ENCODE assay signal across 22 mouse cellular contexts in genomic region chr8:108239531-108239930, GRCm38 (mm10).
DNase-seq lines count a peak whose midpoint lies in the region; ATAC-seq lines count a peak whose summit lies in the region.
"Had no signal": no experiment of that assay in that cellular context is flagged by ENCODE, and none has a peak within 500 bp of the region (broad histone marks: within the 10 kb centered on the region; RNA-seq: fewer than 3 reads in every experiment).

No protein-coding gene starts in this region.

- no peak for ATAC-seq in granulocyte monocyte progenitor cell, adult 5-6 weeks (replicated peaks; ENCODE audit: poor library complexity, severe bottlenecking)
- ATAC-seq: forebrain, postnatal 0 days; midbrain, embryonic 16.5 days; Patski had no signal

- DNase-seq in layer of hippocampus, adult 18-20 months (ENCODE audit: low spot score in 2 of 2) = peak; percentile 44 to 72
- DNase-seq in layer of hippocampus, postnatal 25 days (ENCODE audit: extremely low spot score in 1 of 2, low spot score in 1 of 2) = no peak
- peak; percentile 26 to 27 for DNase-seq in right cerebral cortex, postnatal 10 days (ENCODE audit: low spot score in 2 of 2)
- no peak for DNase-seq in right cerebral cortex, postnatal 4 days
- DNase-seq in layer of hippocampus, adult 9-11 months = peak; percentile 31
- no peak for DNase-seq in cerebellum, adult 9-10 months
- DNase-seq: adrenal gland, adult 2 months; B cell, adult 2 months; cerebellum, adult 18-20 months; cerebellum, postnatal 25 days; forebrain, postnatal 0 days; gastrocnemius, postnatal 36 days; heart, postnatal 4 days; kidney, adult 8-10 months; kidney, postnatal 10 days; liver; lung, postnatal 4 days; thymus, adult 2 months; thymus, postnatal 4 days had no signal

Comparison
In these comparisons a context has a peak if more than half of its experiments do, and no peak if none do; other contexts are left out.
1. DNase-seq: peak in layer of hippocampus, adult 18-20 months (2 of 2), right cerebral cortex, postnatal 10 days (2 of 2) and layer of hippocampus, adult 9-11 months (single experiment); none in layer of hippocampus, postnatal 25 days (0 of 2), right cerebral cortex, postnatal 4 days (single experiment) and cerebellum, adult 9-10 months (single experiment).